Comparison of ENCODE assay signal across 9 mouse cellular contexts in the genomic region with DNA sequence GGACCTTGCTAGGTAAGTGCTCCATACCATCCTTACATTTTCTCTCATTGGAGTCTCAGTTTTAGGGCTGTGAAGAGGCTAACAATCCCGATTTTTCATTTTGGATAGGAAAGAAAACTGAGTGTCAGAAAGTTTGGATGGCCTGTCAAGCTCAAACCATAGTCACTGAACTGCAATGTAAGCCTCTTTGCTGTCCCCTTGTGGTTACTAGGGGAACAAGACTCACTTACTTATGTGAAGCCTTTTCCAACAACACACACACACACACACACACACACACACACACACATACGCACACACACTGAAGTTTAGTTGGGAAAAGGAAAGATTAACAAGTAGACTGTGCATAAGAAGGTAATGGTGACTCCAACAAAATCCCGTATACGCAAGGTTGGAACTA. TPM values are rescaled to one million over a fixed set of nuclear protein-coding genes. Genes with fewer than 3 reads are reported as not detected.
DNase-seq lines count a peak whose midpoint lies in the region; ATAC-seq and TF ChIP-seq lines count a peak whose summit lies in the region.
"Had no signal": no experiment of that assay in that cellular context is flagged by ENCODE, and none has a peak within 500 bp of the region (broad histone marks: within the 10 kb centered on the region; RNA-seq: fewer than 3 reads in every experiment).

No protein-coding gene starts in this region.

- no peak overlapping the region for H3K4me3 ChIP-seq in hindbrain, postnatal 0 days (ENCODE audit: low read length)
- no peak overlapping the region for H3K4me3 ChIP-seq in hindbrain, embryonic 12.5 days
- H3K4me3 ChIP-seq in thymus, adult 2 months (ENCODE audit: control insufficient read depth, insufficient read depth, low read length), result no peak overlapping the region
- H3K4me3 ChIP-seq: limb, embryonic 13.5 days had no signal

- H3K9ac ChIP-seq in hindbrain, postnatal 0 days (replicated peaks; ENCODE audit: low read length), result no peak overlapping the region
- H3K9ac ChIP-seq in hindbrain, embryonic 12.5 days, result no peak overlapping the region
- H3K9ac ChIP-seq: limb, embryonic 13.5 days had no signal

- H3K27ac ChIP-seq in hindbrain, postnatal 0 days, result no peak overlapping the region
- no peak overlapping the region for H3K27ac ChIP-seq in hindbrain, embryonic 12.5 days
- H3K27ac ChIP-seq in thymus, adult 2 months (ENCODE audit: control insufficient read depth, insufficient read depth, low read length), result no peak overlapping the region
- H3K27ac ChIP-seq: limb, embryonic 13.5 days had no signal

- WGBS in hindbrain, postnatal 0 days, result 77% methylated on average over 4 of the region's 4 CpGs
- 70% methylated on average over 4 of the region's 4 CpGs for WGBS in hindbrain, embryonic 12.5 days
- WGBS in thymus, adult 2 months, result 90% methylated on average over 4 of the region's 4 CpGs

- H3K27me3 ChIP-seq in hindbrain, postnatal 0 days (ENCODE audit: insufficient read depth, low read length), result no peaks in the 10 kb centered on the region
- H3K27me3 ChIP-seq in hindbrain, embryonic 12.5 days, result no peaks in the 10 kb centered on the region
- H3K27me3 ChIP-seq in thymus, adult 2 months (ENCODE audit: control insufficient read depth, insufficient read depth, low read length), result no peaks in the 10 kb centered on the region
- H3K27me3 ChIP-seq: limb, embryonic 13.5 days had no signal

- no peak for TF ChIP-seq POLR2A in thymus, adult 2 months (IDR thresholded peaks at IDR 0.05; ENCODE audit: control insufficient read depth, extremely low read depth, insufficient read depth, low read length, poor library complexity)

- no peaks in the 10 kb centered on the region for H3K4me1 ChIP-seq in hindbrain, postnatal 0 days (ENCODE audit: insufficient read depth, low read length)
- H3K4me1 ChIP-seq in hindbrain, embryonic 12.5 days, result no peaks in the 10 kb centered on the region
- H3K4me1 ChIP-seq in thymus, adult 2 months (replicated peaks; ENCODE audit: control insufficient read depth, insufficient read depth, low read length), result no peaks in the 10 kb centered on the region
- H3K4me1 ChIP-seq: limb, embryonic 13.5 days had no signal

- peak; percentile 66 for TF ChIP-seq CTCF in hindbrain, postnatal 0 days (IDR thresholded peaks at IDR 0.05; ENCODE audit: low read depth)
- TF ChIP-seq CTCF in thymus, adult 2 months (IDR thresholded peaks at IDR 0.05; ENCODE audit: borderline replicate concordance, control insufficient read depth, extremely low read depth, insufficient read depth, low read length, poor library complexity), result no peak

- peak; percentile 20 for DNase-seq in hindbrain, postnatal 0 days (ENCODE audit: low spot score)
- peak; percentile 3 for DNase-seq in thymus, adult 2 months
- DNase-seq in thymus, adult 18-20 months, result no peak
- peak; percentile 61 for DNase-seq in ZHBTc4 (ENCODE audit: low read depth, low spot score)
- DNase-seq in urinary bladder, adult 18-20 months (ENCODE audit: low spot score in 2 of 2), result no peak
- DNase-seq in spleen, adult 12 weeks (ENCODE audit: low spot score), result no peak

- H3K36me3 ChIP-seq in hindbrain, postnatal 0 days (ENCODE audit: insufficient read depth, low read length), result no peaks in the 10 kb centered on the region
- H3K36me3 ChIP-seq in hindbrain, embryonic 12.5 days, result no peaks in the 10 kb centered on the region
- no peaks in the 10 kb centered on the region for H3K36me3 ChIP-seq in thymus, adult 2 months (ENCODE audit: control insufficient read depth, insufficient read depth, low read length)
- H3K36me3 ChIP-seq: limb, embryonic 13.5 days had no signal

- ATAC-seq in hindbrain, postnatal 0 days, result no peak
- no peak for ATAC-seq in hindbrain, embryonic 12.5 days (ENCODE audit: low FRiP score)
- ATAC-seq: forebrain, embryonic 16.5 days had no signal

- H3K9me3 ChIP-seq in hindbrain, postnatal 0 days (ENCODE audit: low read length), result no peaks in the 10 kb centered on the region
- no peaks in the 10 kb centered on the region for H3K9me3 ChIP-seq in hindbrain, embryonic 12.5 days (replicated peaks)
- H3K9me3 ChIP-seq: limb, embryonic 13.5 days had no signal

- no peak overlapping the region for H3K4me2 ChIP-seq in hindbrain, postnatal 0 days (ENCODE audit: low read depth, low read length)
- H3K4me2 ChIP-seq in hindbrain, embryonic 12.5 days (replicated peaks), result no peak overlapping the region
- H3K4me2 ChIP-seq: limb, embryonic 13.5 days had no signal

RNA-seq across cellular contexts. Expression of a gene that starts 21.4 kb away (rescaled TPM):
- total RNA-seq in hindbrain, postnatal 0 days (2014; rRNA removed), result 4.9 and 5.9 TPM in 2 replicates
- 2.3 and 2.6 TPM in 2 replicates for polyA plus RNA-seq in hindbrain, postnatal 0 days (2015; fragmentation: Nextera tagmentation; extraction: Ambion mirVana)
- polyA plus RNA-seq in hindbrain, embryonic 12.5 days (2016; fragmentation: Nextera tagmentation; extraction: Ambion mirVana), result 7.8 and 9.7 TPM in 2 replicates
- polyA plus RNA-seq in thymus, adult 2 months (2012; rRNA removed), result 1.8 and 2.4 TPM in 2 replicates

RNA-seq across cellular contexts. Expression of a gene that starts 39.8 kb away (rescaled TPM):
- 12.5 and 12.8 TPM in 2 replicates for total RNA-seq in hindbrain, postnatal 0 days (2014; rRNA removed)
- polyA plus RNA-seq in hindbrain, postnatal 0 days (2015; fragmentation: Nextera tagmentation; extraction: Ambion mirVana), result 11.2 and 11.3 TPM in 2 replicates
- 22.8 and 23.0 TPM in 2 replicates for polyA plus RNA-seq in hindbrain, embryonic 12.5 days (2016; fragmentation: Nextera tagmentation; extraction: Ambion mirVana)
- 8.1 TPM in 2 replicates for polyA plus RNA-seq in thymus, adult 2 months (2012; rRNA removed)

Comparison
In these comparisons a context has a peak if more than half of its experiments do, and no peak if none do; other contexts are left out.
1. DNase-seq: peak in hindbrain, postnatal 0 days (single experiment), thymus, adult 2 months (single experiment) and ZHBTc4 (single experiment); none in thymus, adult 18-20 months (0 of 2), urinary bladder, adult 18-20 months (0 of 2) and spleen, adult 12 weeks (single experiment).